Mouse (Mus musculus): ENCODE data around the gene Tsc22d1.

DNA sequence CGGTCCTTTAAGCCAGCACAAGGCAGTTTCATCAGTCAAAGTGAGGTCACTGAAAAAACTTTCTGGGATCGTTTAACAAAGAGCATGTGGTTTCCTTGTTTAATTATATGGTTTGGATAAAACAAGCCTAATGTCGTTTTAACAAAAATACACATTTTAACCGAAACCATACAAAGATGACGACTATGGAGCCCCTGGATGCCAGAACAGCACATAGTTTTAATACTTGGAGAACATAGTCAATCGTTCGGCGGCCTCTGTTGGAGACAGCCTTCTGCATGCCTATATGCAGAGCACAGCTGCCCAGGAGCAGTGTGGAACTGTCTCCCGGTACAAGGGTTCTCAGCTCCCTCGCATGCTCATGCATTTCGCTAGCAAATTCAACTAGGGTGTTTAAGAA is 53.2 kb downstream of the Tsc22d1 start:
- TF ChIP-seq CTCF (IDR thresholded peaks at IDR 0.05; ENCODE audit: low read depth, low read length) (no peak), GATA1 (IDR thresholded peaks at IDR 0.05; ENCODE audit: borderline replicate concordance, low read length) (no peak), TAL1 (conservative IDR thresholded peaks at IDR 0.05; ENCODE audit: low read depth, low read length) (no peak)

Data from G1E (cell line).